Mouse (Mus musculus) G1E (cell line): ENCODE measurements at regions not wholly inside any gene's neighbourhood (a gene's known extent, or its start where the extent isn't known, plus 50 kb on each side); places are given as distances from the start of the nearest gene placed in this dataset.

Experiments used
- ATAC-seq: 2 replicates; pipeline ENCODE4 v1.8.0; 2016; ENCODE audit warnings: mild to moderate bottlenecking; ENCODE audit not compliant: insufficient number of reproducible peaks, poor library complexity, low FRiP score, severe bottlenecking; ENCODE audit errors: extremely low read depth
- DNase-seq: peaks from one replicate; pipeline ENCODE4 v3.0.0; 2012; ENCODE audit warnings: low spot score
- H3K27me3 ChIP-seq: 2 replicates; pipeline ENCODE4 v1.6.1; 2012; ENCODE audit warnings: mild to moderate bottlenecking, low read length, inconsistent platforms; ENCODE audit not compliant: insufficient read depth
- H3K36me3 ChIP-seq: replicated peaks from 2 replicates; pipeline ENCODE3; 2012; ENCODE audit warnings: mild to moderate bottlenecking, inconsistent platforms
- H3K4me1 ChIP-seq: 2 replicates; pipeline ENCODE4 v1.6.1; 2012; ENCODE audit warnings: low read depth, low read length, inconsistent platforms, mixed read lengths; ENCODE audit not compliant: insufficient read depth
- H3K4me3 ChIP-seq: 2 replicates; pipeline ENCODE4 v1.5.1; 2012; ENCODE audit warnings: low read depth, mild to moderate bottlenecking, inconsistent platforms, low read length, moderate library complexity, mixed read lengths
- H3K9me3 ChIP-seq: replicated peaks from 2 replicates; pipeline ENCODE4 v1.6.1; 2012; ENCODE audit warnings: inconsistent platforms
- CTCF ChIP-seq: IDR thresholded peaks from 2 replicates; pipeline ENCODE4 v1.5.1; 2012; ENCODE audit warnings: low read depth, low read length, inconsistent platforms, mixed read lengths
- GATA1 ChIP-seq: IDR thresholded peaks from 2 replicates; pipeline ENCODE4 v1.6.1; 2012; ENCODE audit warnings: borderline replicate concordance, low read length, inconsistent platforms, mixed read lengths
- GATA2 ChIP-seq: IDR thresholded peaks from 2 replicates; pipeline ENCODE4 v1.6.1; 2012; ENCODE audit warnings: low read depth, low read length, inconsistent platforms, borderline replicate concordance
- POLR2AphosphoS5 ChIP-seq: IDR thresholded peaks from 2 replicates; pipeline ENCODE4 v1.6.1; 2012; ENCODE audit warnings: low read depth, low read length, inconsistent platforms; ENCODE audit not compliant: insufficient replicate concordance
- TAL1 ChIP-seq: conservative IDR thresholded peaks from 2 replicates; pipeline ENCODE4 v1.6.1; 2012; ENCODE audit warnings: low read depth, low read length, inconsistent platforms, mixed read lengths

GRCm38 (mm10) chr9:27556315-27557225 lies 160.0 kb downstream of the Spata19 start:
- no peak for ATAC-seq
- TF ChIP-seq CTCF (no peak), TAL1 (no peak), GATA2 (no peak), POLR2AphosphoS5 (no peak), GATA1 (no peak)
- no peak for DNase-seq
- H3K4me1 ChIP-seq = peaks cover 12% of the 10 kb centered on the region; the same call in 1 of the 2 replicates
- H3K27me3 ChIP-seq = no peaks in the 10 kb centered on the region
- H3K4me3 ChIP-seq = no peak overlapping the region
- no peaks in the 10 kb centered on the region for H3K9me3 ChIP-seq
- no peaks in the 10 kb centered on the region for H3K36me3 ChIP-seq

DNA sequence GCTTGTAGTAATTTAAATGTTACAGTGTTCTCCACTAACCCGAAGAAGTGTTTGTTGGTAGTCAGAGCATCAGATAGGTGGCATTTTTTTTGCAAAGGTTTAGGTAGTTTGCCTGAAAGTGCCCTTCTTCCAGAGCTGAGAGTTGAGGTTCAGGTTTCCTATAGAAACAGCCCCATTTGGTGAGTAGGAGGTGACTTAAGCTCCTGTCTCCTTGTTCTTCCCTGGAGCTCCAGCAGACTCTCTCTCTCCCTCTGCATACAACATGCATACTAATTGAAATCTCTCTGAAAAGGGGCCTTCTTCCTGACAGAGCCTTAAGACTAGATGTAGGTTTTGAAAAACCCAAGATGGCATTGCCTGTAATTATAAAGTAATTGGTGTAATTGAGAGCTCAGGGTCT lies 161.3 kb downstream of the Spata19 start:
- Histone ChIP-seq H3K4me1 (peaks cover 9% of the 10 kb centered on the region; the same call in 1 of the 2 replicates), H3K27me3 (no peaks in the 10 kb centered on the region), H3K4me3 (no peak overlapping the region), H3K9me3 (no peaks in the 10 kb centered on the region), H3K36me3 (no peaks in the 10 kb centered on the region)
- TF ChIP-seq TAL1 (no peak), CTCF (no peak), GATA2 (no peak), GATA1 (no peak), POLR2AphosphoS5 (no peak)
- ATAC-seq = no peak
- DNase-seq = no peak

DNA sequence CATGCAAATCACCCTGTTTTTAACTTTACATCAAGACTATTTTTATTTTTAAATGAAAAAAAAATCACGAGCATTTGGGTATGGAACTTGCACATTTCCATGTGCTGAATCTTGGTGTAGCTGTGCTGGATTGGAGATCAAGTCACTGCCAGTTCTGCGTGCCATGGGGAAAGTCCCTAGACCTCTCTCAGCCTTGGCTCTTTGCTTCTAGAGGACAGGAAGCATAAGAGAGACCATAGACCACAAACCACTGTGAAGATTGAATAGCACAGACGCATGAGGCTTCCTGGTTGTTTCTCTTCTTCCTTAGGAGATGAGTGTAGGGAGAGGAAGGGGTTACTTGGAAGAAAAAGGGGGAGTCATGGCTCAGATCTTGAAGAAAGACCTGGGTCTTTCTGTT lies 161.7 kb downstream of the Spata19 start:
- Histone ChIP-seq H3K36me3 (no peaks in the 10 kb centered on the region), H3K9me3 (no peaks in the 10 kb centered on the region), H3K4me3 (no peak overlapping the region), H3K4me1 (peaks cover 9% of the 10 kb centered on the region; the same call in 1 of the 2 replicates), H3K27me3 (no peaks in the 10 kb centered on the region)
- DNase-seq = no peak
- ATAC-seq = no peak
- no peak for TF ChIP-seq TAL1

- Histone ChIP-seq H3K4me1 (no peaks in the 10 kb centered on the region), H3K36me3 (no peaks in the 10 kb centered on the region), H3K4me3 (no peak overlapping the region), H3K9me3 (no peaks in the 10 kb centered on the region), H3K27me3 (no peaks in the 10 kb centered on the region)
- no peak for DNase-seq
- TF ChIP-seq CTCF (no peak), POLR2AphosphoS5 (no peak), TAL1 (no peak), GATA2 (no peak), GATA1 (no peak)
- ATAC-seq = no peak
These were observed 171.9 kb downstream of the Spata19 start for GRCm38 (mm10) chr9:27568372-27569053.

- no peaks in the 10 kb centered on the region for H3K4me1 ChIP-seq
- no peak overlapping the region for H3K4me3 ChIP-seq
- no peaks in the 10 kb centered on the region for H3K27me3 ChIP-seq
- TF ChIP-seq GATA2 (no peak), POLR2AphosphoS5 (no peak), CTCF (no peak), TAL1 (no peak), GATA1 (no peak)
- H3K36me3 ChIP-seq = no peaks in the 10 kb centered on the region
- ATAC-seq (no peak), DNase-seq (no peak)
- H3K9me3 ChIP-seq = no peaks in the 10 kb centered on the region
These were observed 172.4 kb downstream of the Spata19 start for GRCm38 (mm10) chr9:27569054-27569387.

- no peaks in the 10 kb centered on the region for H3K27me3 ChIP-seq
- TF ChIP-seq CTCF (no peak), GATA2 (no peak), POLR2AphosphoS5 (no peak), TAL1 (no peak), GATA1 (no peak)
- no peaks in the 10 kb centered on the region for H3K9me3 ChIP-seq
- no peaks in the 10 kb centered on the region for H3K4me1 ChIP-seq
- ATAC-seq = no peak
- no peak overlapping the region for H3K4me3 ChIP-seq
- DNase-seq = no peak
- no peaks in the 10 kb centered on the region for H3K36me3 ChIP-seq
These were observed 173.3 kb upstream of the Opcml start for GRCm38 (mm10) chr9:27617096-27617839.
